Mouse (Mus musculus) T-cell, adult 66 days (primary cell): ENCODE results near the gene Zfp11. TPM values are rescaled to one million over a fixed set of nuclear protein-coding genes. Genes with fewer than 3 reads are reported as not detected.

ENCODE experiments used
- total RNA-seq, 2 experiments: library from RNA; stranded (reverse); gene quantifications; 3 replicates in 1 of 2; 4 replicates in 1 of 2; pipeline ENCODE4 v1.2.4; 2023

Zfp11 gene
- 1 to 10 TPM; 1.1 to 1.7 TPM for total RNA-seq

GRCm38 (mm10) chr5:129670036-129670458 is at the start of gene Zfp11:
TSS of gene Zfp11 (minus strand) at chr5:129670099.

GRCm38 (mm10) chr5:129715326-129715861 is 45.5 kb upstream of the Zfp11 start, which contains the start of gene Mrps17:
TSS of gene Mrps17 (plus strand) at chr5:129715497.

GRCm38 (mm10) chr5:129708412-129708811 is 38.5 kb upstream of the Zfp11 start, which contains the start of gene Sept14:
TSS of gene Sept14 (minus strand) at chr5:129708512.

Other genes starting within 250 kb of the Zfp11 start
- 100 to 1,000 TPM; 150 to 164 TPM for gene Sfswap, start 168.9 kb downstream of the Zfp11 start, total RNA-seq
- gene Mmp17, start 85.9 kb downstream of the Zfp11 start, total RNA-seq = 1 to 10 TPM in 1 of 2 experiments, under 1 TPM in 1; 0.79 to 1.1 TPM
- gene Sept14, start 38.4 kb upstream of the Zfp11 start, total RNA-seq = not detected
- gene Mrps17, start 45.4 kb upstream of the Zfp11 start, total RNA-seq = 10 to 100 TPM; 46.5 to 57.2 TPM
- gene Nipsnap2, start 55.0 kb upstream of the Zfp11 start, total RNA-seq = 10 to 100 TPM; 26.3 to 28.2 TPM
- 10 to 100 TPM; 15.0 to 18.2 TPM for gene Psph, start 117.3 kb upstream of the Zfp11 start, total RNA-seq
- gene Sumf2, start 176.9 kb upstream of the Zfp11 start, total RNA-seq = 10 to 100 TPM; 23.9 to 25.2 TPM
- 100 to 1,000 TPM; 153 to 181 TPM for gene Chchd2, start 217.4 kb upstream of the Zfp11 start, total RNA-seq
- 1 to 10 TPM; 1.1 to 2.0 TPM for gene Zbed5, start 225.6 kb upstream of the Zfp11 start, total RNA-seq
- gene Phkg1, start 228.4 kb upstream of the Zfp11 start, total RNA-seq = under 1 TPM; 0.39 to 0.76 TPM
- under 1 TPM; 0.41 to 0.70 TPM for gene Nupr1l, start 238.4 kb upstream of the Zfp11 start, total RNA-seq